Mouse (Mus musculus) MEL (cell line): ENCODE results near the gene Ap4e1. TPM values are rescaled to one million over a fixed set of nuclear protein-coding genes. Genes with fewer than 3 reads are reported as not detected.

ENCODE experiments used
- DNase-seq: peaks from one replicate; pipeline ENCODE4 v3.0.0; 2011; ENCODE audit warnings: low read depth, low spot score
- H3K27ac ChIP-seq: 2 replicates; pipeline ENCODE4 v1.5.1; 2012; ENCODE audit warnings: low read depth, mild to moderate bottlenecking, control low read depth, low read length, moderate library complexity; ENCODE audit not compliant: control insufficient read depth
- H3K27me3 ChIP-seq, 2 experiments: fragments of 150-350 bp in 1 of 2; sonication (generic) in 1 of 2; 2 replicates each; pipeline ENCODE4 v1.6.1; 2012; ENCODE audit warnings: low read length in 2 of 2, mild to moderate bottlenecking in 2 of 2, improper control_type of control experiment in 1 of 2, moderate library complexity in 1 of 2; ENCODE audit not compliant: insufficient read depth in 2 of 2, control insufficient read depth in 1 of 2
- H3K36me3 ChIP-seq, 2 experiments: 2 replicates each; pipeline ENCODE4 v1.6.1; 2012 to 2014; ENCODE audit warnings: low read length in 2 of 2, improper control_type of control experiment in 1 of 2, inconsistent platforms in 1 of 2, mild to moderate bottlenecking in 1 of 2; ENCODE audit not compliant: insufficient read depth in 2 of 2, control insufficient read depth in 1 of 2
- H3K4me1 ChIP-seq, 2 experiments: fragments of 150-350 bp in 1 of 2; sonication (generic) in 1 of 2; 2 replicates each; pipeline ENCODE4 v1.6.1; 2012; ENCODE audit warnings: low read length in 2 of 2, improper control_type of control experiment in 1 of 2, mild to moderate bottlenecking in 1 of 2; ENCODE audit not compliant: insufficient read depth in 2 of 2, control insufficient read depth in 1 of 2
- H3K4me3 ChIP-seq, 2 experiments: fragments of 150-350 bp in 1 of 2; sonication (generic) in 1 of 2; 2 replicates each; pipeline ENCODE4 v1.5.1; 2012; ENCODE audit warnings: low read depth in 2 of 2, low read length in 2 of 2, mild to moderate bottlenecking in 2 of 2, moderate library complexity in 2 of 2, control low read depth in 1 of 2, improper control_type of control experiment in 1 of 2; ENCODE audit not compliant: control insufficient read depth in 1 of 2, insufficient read depth in 1 of 2
- H3K79me2 ChIP-seq: 2 replicates; pipeline ENCODE4 v1.6.1; 2012; ENCODE audit warnings: mild to moderate bottlenecking, low read length, moderate library complexity; ENCODE audit not compliant: control insufficient read depth, poor library complexity, insufficient read depth
- H3K9ac ChIP-seq: 2 replicates; pipeline ENCODE4 v1.6.1; 2012; ENCODE audit warnings: low read depth, mild to moderate bottlenecking, control low read depth, low read length, moderate library complexity; ENCODE audit not compliant: control insufficient read depth, poor library complexity, severe bottlenecking
- H3K9me3 ChIP-seq: fragments of 150-350 bp; sonication (generic); replicated peaks from 2 replicates; pipeline ENCODE4 v1.6.1; 2012; ENCODE audit warnings: mild to moderate bottlenecking, low read length, improper control_type of control experiment, moderate library complexity; ENCODE audit not compliant: insufficient read depth
- E2F4 ChIP-seq: IDR thresholded peaks from 2 replicates; pipeline ENCODE4 v1.6.1; 2011; ENCODE audit warnings: low read depth, low read length, improper control_type of control experiment, borderline replicate concordance
- EP300 ChIP-seq, 2 experiments: IDR thresholded peaks; 2 replicates each; pipeline ENCODE4 v1.6.1; 2011; ENCODE audit warnings: improper control_type of control experiment in 2 of 2, low read length in 2 of 2, low read depth in 1 of 2, mild to moderate bottlenecking in 1 of 2
- ETS1 ChIP-seq: IDR thresholded peaks from 2 replicates; pipeline ENCODE4 v1.6.1; 2012; ENCODE audit warnings: low read depth, mild to moderate bottlenecking, inconsistent platforms, low read length, improper control_type of control experiment, moderate library complexity
- GABPA ChIP-seq: IDR thresholded peaks from 2 replicates; pipeline ENCODE4 v1.6.1; 2012; ENCODE audit warnings: low read depth, mild to moderate bottlenecking, inconsistent platforms, low read length, improper control_type of control experiment, moderate library complexity
- GATA1 ChIP-seq: IDR thresholded peaks from 2 replicates; pipeline ENCODE4 v1.6.1; 2011; ENCODE audit warnings: low read depth, low read length, improper control_type of control experiment
- HCFC1 ChIP-seq: IDR thresholded peaks from 2 replicates; pipeline ENCODE4 v1.6.1; 2012; ENCODE audit warnings: low read depth, mild to moderate bottlenecking, inconsistent platforms, low read length, improper control_type of control experiment, moderate library complexity
- JUND ChIP-seq: IDR thresholded peaks from 2 replicates; pipeline ENCODE4 v1.6.1; 2011; ENCODE audit warnings: low read depth, mild to moderate bottlenecking, improper control_type of control experiment, low read length
- MXI1 ChIP-seq: IDR thresholded peaks from 2 replicates; pipeline ENCODE4 v1.6.1; 2011; ENCODE audit warnings: mild to moderate bottlenecking, low read depth, low read length, improper control_type of control experiment
- NELFE ChIP-seq: IDR thresholded peaks from 2 replicates; pipeline ENCODE4 v1.6.1; 2011; ENCODE audit warnings: low read depth, low read length, improper control_type of control experiment
- NRF1 ChIP-seq: IDR thresholded peaks from 2 replicates; pipeline ENCODE4 v1.6.1; 2014; ENCODE audit warnings: low read depth, mild to moderate bottlenecking, inconsistent platforms, low read length, improper control_type of control experiment, moderate library complexity; ENCODE audit not compliant: poor library complexity, insufficient read depth, severe bottlenecking
- RAD21 ChIP-seq: IDR thresholded peaks from 2 replicates; pipeline ENCODE4 v1.6.1; 2011; ENCODE audit warnings: mild to moderate bottlenecking, low read depth, low read length, improper control_type of control experiment
- SIN3A ChIP-seq: IDR thresholded peaks from 2 replicates; pipeline ENCODE4 v1.6.1; 2012; ENCODE audit warnings: low read length, improper control_type of control experiment, inconsistent platforms
- ZC3H11A ChIP-seq: IDR thresholded peaks from 2 replicates; pipeline ENCODE4 v1.6.1; 2012; ENCODE audit warnings: low read depth, mild to moderate bottlenecking, inconsistent platforms, low read length, improper control_type of control experiment
- ZKSCAN1 ChIP-seq: IDR thresholded peaks from 2 replicates; pipeline ENCODE4 v1.6.1; 2012; ENCODE audit warnings: low read depth, mild to moderate bottlenecking, inconsistent platforms, low read length, improper control_type of control experiment, moderate library complexity
- ZMIZ1 ChIP-seq: IDR thresholded peaks from 2 replicates; pipeline ENCODE4 v1.6.1; 2012; ENCODE audit warnings: low read depth, mild to moderate bottlenecking, inconsistent platforms, low read length, improper control_type of control experiment, moderate library complexity
- ZNF384 ChIP-seq: IDR thresholded peaks from 2 replicates; pipeline ENCODE4 v1.6.1; 2012; ENCODE audit warnings: low read depth, mild to moderate bottlenecking, inconsistent platforms, low read length, improper control_type of control experiment
- polyA plus RNA-seq, 2 experiments: library from polyadenylated mRNA; stranded (reverse) in 1 of 2; unstranded in 1 of 2; fragments of >175 nt in 1 of 2; fragments of >200 nt in 1 of 2; gene quantifications; 2 replicates each; pipeline versions ENCODE4 v1.2.1 to v1.2.4; 2012; ENCODE audit warnings: low replicate concordance in 2 of 2, low read depth in 1 of 2; ENCODE audit not compliant: insufficient read length in 2 of 2, insufficient read depth in 1 of 2, missing spikeins in 1 of 2
- total RNA-seq: library from RNA; depleted of rRNA; stranded (reverse); fragments of 300-350 nt; gene quantifications from 2 replicates; pipeline ENCODE4 v1.2.3, GENCODE M21; 2012

The Ap4e1 gene
- total and polyA plus RNA-seq, 3 experiments = 9.4 TPM; not detected in 1

DNA sequence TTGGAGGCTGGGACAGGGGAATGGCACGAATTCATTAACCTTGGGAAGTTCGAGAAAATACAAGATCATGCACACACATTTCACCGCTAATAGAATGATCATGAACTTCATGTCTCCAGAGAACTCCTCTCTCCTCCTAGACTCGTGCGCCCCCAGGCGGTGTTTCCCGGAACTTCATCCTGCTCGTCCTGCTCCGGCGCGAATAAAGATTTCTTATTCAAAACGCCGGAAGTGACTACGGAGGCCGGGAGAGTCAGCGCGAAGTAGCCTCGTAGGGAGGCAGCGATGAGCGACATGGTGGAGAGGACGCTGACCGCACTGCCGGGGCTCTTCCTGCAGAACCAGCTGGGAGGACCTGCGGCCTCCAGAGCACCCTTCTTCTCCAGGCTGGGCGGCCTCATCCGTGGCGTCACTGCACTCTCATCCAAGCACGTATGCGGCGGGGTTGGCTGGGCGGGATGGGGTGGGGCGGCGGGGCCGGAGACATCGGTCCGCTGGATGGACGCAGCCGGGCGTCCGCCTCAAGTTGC, at the start of gene Ap4e1 (continued):
- TF ChIP-seq NELFE = peak; percentile 72
- peak; percentile 95 for TF ChIP-seq SIN3A
- no peak for TF ChIP-seq NRF1
- TF ChIP-seq, all 39 proteins: peak for 19

DNA sequence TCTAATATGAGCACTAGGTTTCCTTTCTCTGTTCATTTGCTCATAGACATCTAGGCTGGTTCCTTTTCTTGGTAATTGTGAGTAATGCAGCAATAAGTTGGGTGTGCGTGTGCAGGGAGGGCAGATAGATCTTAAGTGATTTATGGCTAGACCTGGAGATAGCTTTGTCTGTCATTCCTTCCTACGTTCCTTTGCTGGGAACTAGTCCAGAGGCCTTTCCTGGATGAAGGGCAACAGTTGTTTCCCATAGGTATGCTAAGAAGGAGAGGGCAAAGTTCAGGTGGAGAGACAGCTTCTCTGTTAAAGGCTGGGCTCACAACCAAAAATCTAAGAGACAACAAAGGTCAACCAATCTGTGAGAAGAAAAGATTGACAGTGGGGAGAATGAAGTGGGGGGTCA, 46.8 kb upstream of the Ap4e1 start:
- DNase-seq = no peak
- Histone ChIP-seq H3K4me3 (no peak overlapping the region), H3K27me3 (no peaks in the 10 kb centered on the region; a peak in 1 of 4 replicates), H3K36me3 (no peaks in the 10 kb centered on the region), H3K79me2 (no peaks in the 10 kb centered on the region), H3K9me3 (no peaks in the 10 kb centered on the region), H3K27ac (no peak overlapping the region), H3K9ac (no peak overlapping the region), H3K4me1 (peaks cover 0 to 2% of the 10 kb centered on the region in 2 experiments; a peak in 1 of 4 replicates)
- TF ChIP-seq MXI1 (no peak), RAD21 (no peak), ZC3H11A (no peak), E2F4 (no peak), GATA1 (no peak), SIN3A (no peak), HCFC1 (no peak), GABPA (no peak), JUND (no peak), EP300 (IDR thresholded peaks at IDR 0.05; ENCODE audit: low read depth in 1 of 2, low read length in 2 of 2) (no peak), ZKSCAN1 (no peak), ZMIZ1 (no peak)

DNA sequence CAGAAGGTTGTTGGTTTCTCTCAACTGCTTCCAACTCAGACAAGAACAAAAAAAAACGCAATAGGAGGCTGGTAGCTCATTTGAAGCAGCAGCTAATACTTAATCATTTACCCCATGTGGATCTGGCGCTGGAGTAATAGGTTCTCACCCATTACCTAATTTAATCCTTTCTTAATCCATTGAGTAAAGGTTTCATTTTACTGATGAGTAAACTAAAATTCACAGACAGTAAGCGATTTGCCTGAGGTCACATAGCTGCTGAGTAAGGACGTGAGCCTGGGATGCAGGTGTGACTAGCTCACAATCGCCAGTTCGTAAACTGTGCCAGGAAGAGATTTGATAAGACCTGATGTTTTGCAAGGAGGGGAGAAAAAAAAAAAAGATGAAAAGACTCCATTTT, 31.1 kb upstream of the Ap4e1 start:
- H3K27me3 ChIP-seq = no peaks in the 10 kb centered on the region
- H3K79me2 ChIP-seq = no peaks in the 10 kb centered on the region
- H3K9ac ChIP-seq = no peak overlapping the region
- peaks cover 0 to 4% of the 10 kb centered on the region in 2 experiments; a peak in 1 of 4 replicates for H3K36me3 ChIP-seq
- TF ChIP-seq GATA1 (no peak), ETS1 (0 out of 2 replicates have a peak, but pooled peaks have one; percentile 15), SIN3A (no peak), ZNF384 (peak; percentile 61)
- H3K27ac ChIP-seq = no peak overlapping the region
- peaks cover 0 to 3% of the 10 kb centered on the region in 2 experiments; a peak in 1 of 4 replicates for H3K4me1 ChIP-seq
- H3K9me3 ChIP-seq = no peaks in the 10 kb centered on the region
- H3K4me3 ChIP-seq = no peak overlapping the region
- peak; percentile 34 for DNase-seq
